Mouse (Mus musculus) hindbrain, embryonic 10.5 days (tissue): ENCODE measurements around the gene Rundc1. TPM values are rescaled to one million over a fixed set of nuclear protein-coding genes. Genes with fewer than 3 reads are reported as not detected.
"Not testable (repeated sequence)": the region's sequence is repeated elsewhere in the genome, so short reads cannot be mapped to it uniquely, and the experiment has no call there.

Source experiments
- DNase-seq: peaks from one replicate; pipeline ENCODE4 v3.0.0-alpha.2; 2017; ENCODE audit warnings: low spot score
- H3K27ac ChIP-seq: fragments of 300-500 bp; sonication (generic); 2 replicates; pipeline ENCODE4 v1.5.1; 2016; ENCODE audit warnings: mild to moderate bottlenecking, moderate library complexity
- H3K27me3 ChIP-seq: fragments of 300-500 bp; sonication (generic); 2 replicates; pipeline ENCODE4 v1.6.1; 2016; ENCODE audit warnings: mild to moderate bottlenecking; ENCODE audit not compliant: poor library complexity, insufficient read depth, severe bottlenecking
- H3K36me3 ChIP-seq: fragments of 300-500 bp; sonication (generic); 2 replicates; pipeline ENCODE4 v1.6.1; 2016; ENCODE audit warnings: mild to moderate bottlenecking, moderate library complexity
- H3K4me1 ChIP-seq: fragments of 300-500 bp; sonication (generic); replicated peaks from 2 replicates; pipeline ENCODE4 v1.6.1; 2016; ENCODE audit warnings: mild to moderate bottlenecking
- H3K4me3 ChIP-seq: fragments of 300-500 bp; sonication (generic); 2 replicates; pipeline ENCODE4 v1.5.1; 2016; ENCODE audit warnings: mild to moderate bottlenecking, moderate library complexity
- H3K9me3 ChIP-seq: fragments of 300-500 bp; sonication (generic); 2 replicates; pipeline ENCODE4 v1.6.1; 2016; ENCODE audit warnings: mild to moderate bottlenecking, moderate library complexity
- WGBS: fragments of 180-500 bp; shearing (Covaris S2); methylation state at CpG from one replicate; pipeline ENCODE4 v1.1.7; 2016; 5-methylcytosine and 5-hydroxymethylcytosine counted together
- polyA plus RNA-seq: library from polyadenylated mRNA; unstranded; fragments of >200 nt; fragmentation: Nextera tagmentation; extraction: Ambion mirVana; gene quantifications from 2 replicates; pipeline ENCODE4 v1.2.1, GENCODE M21; 2016

Gene Rundc1
- polyA plus RNA-seq, 1 experiment from 2014 or later = 25.3 TPM

DNA sequence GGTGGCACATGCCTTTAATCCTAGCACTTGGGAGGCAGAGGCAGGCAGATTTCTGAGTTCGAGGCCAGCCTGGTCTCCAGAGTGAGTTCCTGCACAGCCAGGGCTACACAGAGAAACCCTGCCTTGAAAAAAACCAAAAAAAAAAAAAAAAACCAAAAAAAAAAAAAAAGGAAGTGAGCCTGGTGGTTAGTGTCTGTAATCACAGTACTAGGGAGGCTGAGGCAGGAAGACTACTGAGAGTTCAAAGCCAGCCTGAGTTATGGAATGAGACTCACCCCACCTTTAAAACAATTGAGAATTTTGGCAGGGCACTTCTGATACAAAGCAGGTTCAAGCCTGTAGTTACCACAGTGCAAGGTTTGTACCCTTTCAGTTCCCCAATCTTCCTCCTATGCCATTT lies 48.8 kb downstream of the Rundc1 start:
- peaks cover 30% of the 10 kb centered on the region for H3K36me3 ChIP-seq
- not testable (repeated sequence) for H3K9me3 ChIP-seq, H3K4me3 ChIP-seq, H3K27me3 ChIP-seq, DNase-seq
- H3K4me1 ChIP-seq = peaks cover 68% of the 10 kb centered on the region
- WGBS = 89% methylated on average over 1 of the region's 1 CpGs
- H3K27ac ChIP-seq = peak overlapping the region; percentile 69; the same call in 1 of the 2 replicates

DNA sequence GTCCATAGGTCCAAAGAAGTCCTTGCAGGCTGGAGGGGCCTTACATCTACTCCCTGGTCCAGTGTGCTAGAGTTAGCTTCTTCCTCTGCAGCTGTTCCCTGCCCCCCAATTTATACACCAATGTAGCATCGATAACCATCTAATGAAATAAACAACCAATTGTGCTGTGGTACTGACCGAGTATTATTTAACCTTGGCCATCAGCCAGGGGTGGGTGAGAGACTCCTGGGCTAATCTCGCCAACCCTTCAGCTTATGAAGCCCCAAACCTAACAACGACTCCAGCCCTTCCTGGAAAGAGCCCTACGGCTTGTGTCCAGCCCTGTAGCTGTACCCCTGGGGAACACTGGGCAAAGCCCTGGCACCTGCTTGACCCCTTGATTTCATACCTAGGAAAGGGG lies 49.4 kb downstream of the Rundc1 start:
- peak overlapping the region; percentile 69 for H3K27ac ChIP-seq
- no peak overlapping the region for H3K4me3 ChIP-seq
- 84% methylated on average over 5 of the region's 5 CpGs for WGBS
- no peak for DNase-seq
- peaks cover 5% of the 10 kb centered on the region; the same call in 1 of the 2 replicates for H3K27me3 ChIP-seq
- peaks cover 68% of the 10 kb centered on the region for H3K4me1 ChIP-seq
- H3K36me3 ChIP-seq = peaks cover 30% of the 10 kb centered on the region
- H3K9me3 ChIP-seq = no peaks in the 10 kb centered on the region

DNA sequence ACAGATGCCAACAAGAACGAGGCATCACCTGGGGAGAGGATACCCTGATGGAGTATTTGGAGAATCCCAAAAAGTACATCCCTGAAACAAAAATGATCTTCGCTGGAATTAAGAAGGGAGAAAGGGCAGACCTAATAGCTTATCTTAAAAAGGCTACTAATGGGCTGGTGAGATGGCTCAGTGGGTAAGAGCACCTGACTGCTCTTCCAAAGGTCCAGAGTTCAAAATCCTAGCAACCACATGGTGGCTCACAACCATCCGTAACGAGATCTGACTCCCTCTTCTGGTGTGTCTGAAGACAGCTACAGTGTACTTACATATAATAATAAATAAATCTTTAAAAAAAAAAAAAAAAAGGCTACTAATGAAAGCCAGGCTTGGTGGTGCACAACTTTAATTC lies 51.5 kb downstream of the Rundc1 start:
- peaks cover 14% of the 10 kb centered on the region for H3K36me3 ChIP-seq
- H3K4me1 ChIP-seq = peaks cover 70% of the 10 kb centered on the region
- H3K27ac ChIP-seq, H3K9me3 ChIP-seq, H3K27me3 ChIP-seq, DNase-seq, H3K4me3 ChIP-seq: not testable (repeated sequence)
- 87% methylated on average over 4 of the region's 4 CpGs for WGBS

DNA sequence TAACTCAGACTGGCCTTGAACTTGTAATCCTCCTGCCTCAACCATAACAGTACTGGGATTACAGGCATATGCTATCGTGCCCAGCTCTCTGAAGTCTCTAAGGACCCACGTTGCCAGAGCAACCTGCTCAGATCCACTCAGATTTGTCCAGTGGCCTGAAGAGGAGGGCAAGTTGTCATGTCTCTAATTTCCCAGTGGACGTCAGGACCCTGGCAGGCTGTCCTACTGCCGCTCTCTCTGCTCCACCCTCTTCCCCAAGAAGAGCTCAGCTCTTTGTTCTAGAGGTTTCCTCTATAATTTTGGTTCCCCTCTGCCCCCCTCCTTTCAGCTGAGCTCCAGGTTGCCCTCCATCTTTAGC lies 52.3 kb downstream of the Rundc1 start:
- DNase-seq = peak; percentile 74
- H3K9me3 ChIP-seq = no peaks in the 10 kb centered on the region
- peaks cover 64% of the 10 kb centered on the region for H3K4me1 ChIP-seq
- WGBS = 22% methylated on average over 4 of the region's 4 CpGs
- peak overlapping the region; percentile 49 for H3K4me3 ChIP-seq
- H3K27ac ChIP-seq = peak overlapping the region; percentile 96
- H3K27me3 ChIP-seq = no peaks in the 10 kb centered on the region
- peaks cover 6% of the 10 kb centered on the region; the same call in 1 of the 2 replicates for H3K36me3 ChIP-seq

DNA sequence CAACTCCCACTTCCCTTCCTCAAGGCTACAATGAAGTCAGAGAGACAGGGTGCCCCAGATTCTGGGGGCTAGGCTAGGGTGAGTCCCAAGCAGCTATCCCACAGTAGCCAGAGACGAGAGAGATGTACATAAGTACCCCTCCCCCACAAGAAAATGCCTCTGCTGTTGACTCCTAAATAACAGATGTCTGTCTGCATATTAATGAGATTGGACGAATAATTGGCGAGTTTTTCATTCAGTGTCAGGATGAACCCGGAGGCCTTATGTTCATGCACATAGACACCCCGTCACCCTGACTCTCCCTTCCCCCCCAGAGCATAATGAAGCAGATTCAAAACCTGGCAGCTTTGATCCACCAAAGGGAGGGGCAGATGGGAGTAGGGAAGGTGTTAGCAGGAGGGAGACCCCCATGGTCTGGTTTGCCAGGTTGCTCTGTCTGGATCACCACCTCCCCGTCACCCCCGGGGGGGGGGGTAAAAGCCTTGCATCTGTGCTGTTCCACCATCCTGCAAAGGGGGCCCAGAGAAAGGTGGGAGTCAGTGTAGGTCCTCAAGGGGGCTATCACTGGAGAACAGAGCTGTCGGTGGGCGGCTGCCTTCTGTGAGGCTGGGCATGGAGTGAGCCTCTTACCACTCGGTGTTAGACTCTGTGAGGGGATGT lies 52.8 kb downstream of the Rundc1 start:
- WGBS = 28% methylated on average over 10 of the region's 10 CpGs
- no peaks in the 10 kb centered on the region for H3K9me3 ChIP-seq
- 0 out of 2 replicates have a peak, but pooled peaks cover under 1% of the 10 kb centered on the region for H3K36me3 ChIP-seq
- DNase-seq = peak; percentile 63
- peak overlapping the region; percentile 49 for H3K4me3 ChIP-seq
- peaks cover 59% of the 10 kb centered on the region for H3K4me1 ChIP-seq
- peak overlapping the region; percentile 96 for H3K27ac ChIP-seq
- no peaks in the 10 kb centered on the region for H3K27me3 ChIP-seq

DNA sequence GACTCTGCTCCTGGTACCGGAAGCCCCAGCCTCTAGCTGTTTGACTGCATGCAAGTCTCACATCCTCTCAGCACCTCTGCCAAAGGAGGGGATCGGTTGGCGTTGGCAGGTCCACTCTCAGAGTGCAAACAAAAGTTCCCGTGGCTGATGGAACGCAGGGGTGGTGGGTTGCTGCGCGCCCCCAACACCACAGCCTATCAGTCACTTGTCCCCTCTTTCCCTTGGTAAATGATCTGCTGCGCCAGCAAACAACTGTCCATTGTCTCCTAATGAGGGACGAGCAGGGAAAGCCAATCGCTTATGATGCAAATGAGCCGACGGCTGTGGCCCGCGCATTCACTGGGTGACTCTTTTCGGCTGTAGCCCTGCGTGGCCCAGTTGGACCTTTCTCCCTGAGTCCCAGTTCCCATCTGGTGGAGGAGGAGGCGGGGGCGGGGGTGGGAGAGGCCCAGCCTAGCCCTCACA lies 54.3 kb downstream of the Rundc1 start:
- WGBS = 5% methylated on average over 18 of the region's 18 CpGs
- H3K27ac ChIP-seq = peak overlapping the region; percentile 96

DNA sequence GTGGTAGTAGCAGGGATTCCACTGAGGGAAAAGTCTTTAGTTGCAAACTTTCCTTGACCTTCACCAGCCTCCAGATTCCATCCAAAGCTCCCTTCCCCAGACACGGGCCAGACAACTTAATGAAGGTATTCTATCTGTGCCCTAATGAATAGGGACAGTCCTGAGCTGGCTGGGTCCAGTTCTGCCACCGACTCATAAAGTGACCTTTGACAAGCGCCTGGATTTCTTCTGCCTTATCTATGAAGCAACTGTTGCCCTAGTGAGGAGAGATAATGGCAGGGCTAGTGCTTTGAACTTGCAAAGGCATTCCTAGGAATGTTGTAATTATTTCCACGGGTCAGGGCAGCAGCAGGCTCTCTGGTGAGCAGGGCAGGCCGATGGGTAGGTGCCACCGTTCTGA lies 56.0 kb downstream of the Rundc1 start:
- no peak for DNase-seq
- no peaks in the 10 kb centered on the region for H3K9me3 ChIP-seq
- no peaks in the 10 kb centered on the region for H3K36me3 ChIP-seq
- peak overlapping the region; percentile 96 for H3K27ac ChIP-seq
- no peaks in the 10 kb centered on the region for H3K27me3 ChIP-seq
- H3K4me3 ChIP-seq = no peak overlapping the region
- 64% methylated on average over 6 of the region's 6 CpGs for WGBS
- H3K4me1 ChIP-seq = peaks cover 66% of the 10 kb centered on the region

More for the DNA sequence above, 54.3 kb downstream of the Rundc1 start:
- peak; percentile 89 for DNase-seq
- peaks cover 64% of the 10 kb centered on the region for H3K4me1 ChIP-seq
- H3K36me3 ChIP-seq = no peaks in the 10 kb centered on the region
- H3K27me3 ChIP-seq = no peaks in the 10 kb centered on the region
- no peaks in the 10 kb centered on the region for H3K9me3 ChIP-seq
- peak overlapping the region; percentile 49 for H3K4me3 ChIP-seq

DNA sequence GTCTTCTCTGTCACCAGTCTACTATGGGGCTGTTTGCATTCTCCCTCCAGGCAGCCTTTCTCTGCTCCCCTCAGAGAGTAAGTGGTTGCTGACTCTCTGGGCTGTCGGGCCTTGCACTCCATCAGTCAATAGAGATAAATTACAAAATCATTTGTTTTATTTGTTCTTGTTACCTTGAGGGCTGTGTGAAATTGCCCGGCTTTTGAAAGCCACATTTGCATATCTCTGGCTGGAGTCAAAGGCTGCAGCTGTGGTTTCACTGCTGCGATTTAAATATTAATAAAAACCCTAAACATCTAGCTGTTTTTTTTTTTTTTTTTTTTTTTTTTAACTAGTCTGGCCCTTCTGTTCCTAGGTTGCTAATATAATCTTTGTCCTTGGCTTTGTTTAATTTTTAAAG lies 58.9 kb downstream of the Rundc1 start:
- no peak for DNase-seq
- Histone ChIP-seq H3K27me3 (no peaks in the 10 kb centered on the region), H3K27ac (peak overlapping the region; percentile 79), H3K4me1 (peaks cover 51% of the 10 kb centered on the region), H3K36me3 (peaks cover 27% of the 10 kb centered on the region), H3K4me3 (no peak overlapping the region), H3K9me3 (no peaks in the 10 kb centered on the region)
- 43% methylated on average over 3 of the region's 3 CpGs for WGBS

DNA sequence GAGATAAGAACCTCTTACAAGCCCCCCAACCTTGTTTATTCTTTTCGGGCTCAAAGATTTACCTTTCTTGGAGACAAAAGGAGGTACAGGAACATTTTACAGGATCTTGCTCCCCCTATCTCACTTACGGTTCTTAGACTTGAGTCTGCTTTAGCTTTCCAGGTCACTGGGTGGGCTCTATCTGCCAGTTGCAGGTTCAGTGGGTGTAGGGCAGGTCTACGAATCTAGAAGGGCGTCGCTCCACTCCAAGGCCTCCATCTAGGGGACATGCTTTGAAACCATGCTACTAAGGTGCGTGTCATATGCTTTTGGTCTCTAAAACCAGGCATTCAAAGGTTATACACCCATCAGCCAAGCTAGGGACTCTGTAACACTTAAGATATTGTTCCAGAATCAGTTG lies 59.4 kb downstream of the Rundc1 start:
- peak overlapping the region; percentile 74 for H3K27ac ChIP-seq
- no peak for DNase-seq
- WGBS = 76% methylated on average over 6 of the region's 6 CpGs

DNA sequence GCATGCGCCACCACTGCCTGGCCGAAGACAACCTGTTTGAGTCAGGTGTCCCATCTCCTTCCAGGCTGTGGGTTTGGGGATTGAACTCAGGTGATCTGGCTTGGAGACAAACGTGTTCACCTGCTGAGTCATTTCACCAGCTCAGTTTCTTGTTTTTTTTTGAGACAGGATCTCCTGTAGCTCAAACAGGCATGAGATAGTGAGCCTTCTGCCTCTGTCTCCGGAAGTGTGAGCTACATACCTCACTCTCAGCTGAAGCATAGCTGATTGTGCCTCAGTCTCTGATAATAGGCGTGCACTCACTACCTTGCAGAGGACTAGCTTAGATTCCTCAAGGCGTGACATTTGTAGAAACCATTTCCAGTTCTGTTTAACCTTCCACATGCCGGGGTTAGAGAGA lies 59.9 kb downstream of the Rundc1 start:
- 85% methylated on average over 7 of the region's 7 CpGs for WGBS
- DNase-seq = no peak
- Histone ChIP-seq H3K27me3 (no peaks in the 10 kb centered on the region), H3K36me3 (peaks cover 37% of the 10 kb centered on the region), H3K4me3 (no peak overlapping the region), H3K9me3 (no peaks in the 10 kb centered on the region), H3K4me1 (peaks cover 41% of the 10 kb centered on the region), H3K27ac (peak overlapping the region; percentile 74; the same call in 1 of the 2 replicates)

More for the DNA sequence above, 59.4 kb downstream of the Rundc1 start:
- no peaks in the 10 kb centered on the region for H3K9me3 ChIP-seq
- H3K4me3 ChIP-seq = no peak overlapping the region
- no peaks in the 10 kb centered on the region for H3K27me3 ChIP-seq
- H3K36me3 ChIP-seq = peaks cover 32% of the 10 kb centered on the region
- peaks cover 47% of the 10 kb centered on the region for H3K4me1 ChIP-seq

Other genes starting within 250 kb of the Rundc1 start
- 0.15 and 0.20 TPM in 2 replicates for gene Ccr10, start 249.6 kb upstream of the Rundc1 start, polyA plus RNA-seq
- 13.1 TPM in 2 replicates for gene Ezh1, start 198.6 kb upstream of the Rundc1 start, polyA plus RNA-seq
- 63.9 and 72.3 TPM in 2 replicates for gene Ramp2, start 179.1 kb upstream of the Rundc1 start, polyA plus RNA-seq
- gene Vps25, start 171.4 kb upstream of the Rundc1 start, polyA plus RNA-seq = 135 TPM in 2 replicates
- gene Wnk4, start 164.5 kb upstream of the Rundc1 start, polyA plus RNA-seq = 6.7 and 7.6 TPM in 2 replicates
- gene Cntd1, start 146.1 kb upstream of the Rundc1 start, polyA plus RNA-seq = 0.95 and 1.9 TPM in 2 replicates
- 227 and 244 TPM in 2 replicates for gene Coa3, start 146.0 kb upstream of the Rundc1 start, polyA plus RNA-seq
- gene Becn1, start 122.8 kb upstream of the Rundc1 start, polyA plus RNA-seq = 153 and 166 TPM in 2 replicates
- 166 and 190 TPM in 2 replicates for gene Psme3, start 108.9 kb upstream of the Rundc1 start, polyA plus RNA-seq
- gene Aoc2, start 100.0 kb upstream of the Rundc1 start, polyA plus RNA-seq = 1.5 and 2.1 TPM in 2 replicates
- 0.06 TPM in 1 of 2 replicates, not detected in the other for gene Aoc3, start 94.5 kb upstream of the Rundc1 start, polyA plus RNA-seq
- gene G6pc, start 57.5 kb upstream of the Rundc1 start, polyA plus RNA-seq = not detected in 2 replicates
- gene Aarsd1, start 7.5 kb upstream of the Rundc1 start, polyA plus RNA-seq = 91.4 and 99.8 TPM in 2 replicates
- gene Gm27029, start 289 bp upstream of the Rundc1 start, polyA plus RNA-seq = 9.4 and 10.2 TPM in 2 replicates
- 4.0 and 4.5 TPM in 2 replicates for gene Ptges3l, start 248 bp downstream of the Rundc1 start, polyA plus RNA-seq
- 414 and 455 TPM in 2 replicates for gene Rpl27, start 17.2 kb downstream of the Rundc1 start, polyA plus RNA-seq
- gene Ifi35, start 23.3 kb downstream of the Rundc1 start, polyA plus RNA-seq = 3.5 and 3.6 TPM in 2 replicates
- 97.9 and 208 TPM in 2 replicates for gene Rnd2, start 39.9 kb downstream of the Rundc1 start, polyA plus RNA-seq
- gene Vat1, start 41.1 kb downstream of the Rundc1 start, polyA plus RNA-seq = 61.1 and 108 TPM in 2 replicates
- 16.1 and 25.3 TPM in 2 replicates for gene Brca1, start 126.9 kb downstream of the Rundc1 start, polyA plus RNA-seq
- gene Nbr1, start 127.1 kb downstream of the Rundc1 start, polyA plus RNA-seq = 71.0 and 81.8 TPM in 2 replicates
- 1.7 and 4.3 TPM in 2 replicates for gene Tmem106a, start 157.2 kb downstream of the Rundc1 start, polyA plus RNA-seq
- gene Gm11634, start 174.2 kb downstream of the Rundc1 start, polyA plus RNA-seq = not detected in 2 replicates
- gene Rdm1, start 202.1 kb downstream of the Rundc1 start, polyA plus RNA-seq = 34.2 and 39.4 TPM in 2 replicates
- gene Arl4d, start 240.5 kb downstream of the Rundc1 start, polyA plus RNA-seq = 7.9 and 9.4 TPM in 2 replicates